Mouse (Mus musculus): ENCODE data around the gene Klrb1c. TPM values are rescaled to one million over a fixed set of nuclear protein-coding genes. Genes with fewer than 3 reads are reported as not detected.

The Klrb1c gene
- polyA plus RNA-seq, 1 experiment from 2014 or later: not detected

Other genes starting within 250 kb of the Klrb1c start
- 0.45 and 1.3 TPM in 2 replicates for gene A2ml1, start 207.6 kb downstream of the Klrb1c start, polyA plus RNA-seq (2014; fragmentation: Nextera tagmentation; extraction: Ambion mirVana)
- gene Klrb1a, start 165.7 kb downstream of the Klrb1c start, polyA plus RNA-seq (2014; fragmentation: Nextera tagmentation; extraction: Ambion mirVana): 0.18 TPM in 1 of 2 replicates, not detected in the other
- not detected in 2 replicates for gene Clec2h, start 126.8 kb downstream of the Klrb1c start, polyA plus RNA-seq (2014; fragmentation: Nextera tagmentation; extraction: Ambion mirVana)
- not detected in 2 replicates for gene Klrb1, start 66.2 kb downstream of the Klrb1c start, polyA plus RNA-seq (2014; fragmentation: Nextera tagmentation; extraction: Ambion mirVana)
- gene Gm44511, start 37.1 kb upstream of the Klrb1c start, polyA plus RNA-seq (2014; fragmentation: Nextera tagmentation; extraction: Ambion mirVana): not detected in 2 replicates
- gene Klrb1b, start 37.1 kb upstream of the Klrb1c start, polyA plus RNA-seq (2014; fragmentation: Nextera tagmentation; extraction: Ambion mirVana): not detected in 2 replicates
- not detected in 2 replicates for gene Clec2i, start 98.4 kb upstream of the Klrb1c start, polyA plus RNA-seq (2014; fragmentation: Nextera tagmentation; extraction: Ambion mirVana)
- 4.7 and 5.3 TPM in 2 replicates for gene BC035044, start 101.9 kb upstream of the Klrb1c start, polyA plus RNA-seq (2014; fragmentation: Nextera tagmentation; extraction: Ambion mirVana)
- not detected in 2 replicates for gene Clec2g, start 145.2 kb upstream of the Klrb1c start, polyA plus RNA-seq (2014; fragmentation: Nextera tagmentation; extraction: Ambion mirVana)

Data from liver, embryonic 11.5 days (tissue).